Mouse (Mus musculus): Measurements from ENCODE around the gene Dhtkd1. TPM values are rescaled to one million over a fixed set of nuclear protein-coding genes. Genes with fewer than 3 reads are reported as not detected.

The Dhtkd1 gene
- 0.06 TPM in 1 of 2 replicates, not detected in the other for polyA plus RNA-seq (2012; ENCODE audit: low replicate concordance)

GRCm38 (mm10) chr2:5942416-5943032, at the start of gene Dhtkd1:
TSS of gene Dhtkd1 (minus strand) at chr2:5942792.

GRCm38 (mm10) chr2:5950766-5951595, 8.4 kb upstream of the Dhtkd1 start, which contains the start of gene Upf2:
TSS of gene Upf2 (plus strand) at chr2:5951469.

GRCm38 (mm10) chr2:5894843-5895570, 47.6 kb downstream of the Dhtkd1 start, which contains the start of gene Sec61a2:
TSS of gene Sec61a2 (minus strand) at chr2:5895432.

GRCm38 (mm10) chr2:5862834-5863233, 79.8 kb downstream of the Dhtkd1 start, which contains the start of gene Gm13199:
TSS of gene Gm13199 (minus strand) at chr2:5862934.

Other genes with a start within 250 kb of the Dhtkd1 start
- gene Camk1d, start 228.3 kb downstream of the Dhtkd1 start, polyA plus RNA-seq (2012; ENCODE audit: low replicate concordance) = 13.9 and 26.5 TPM in 2 replicates
- gene Nudt5, start 97.8 kb downstream of the Dhtkd1 start, polyA plus RNA-seq (2012; ENCODE audit: low replicate concordance) = 2.0 and 25.4 TPM in 2 replicates
- 38.1 and 47.4 TPM in 2 replicates for gene Cdc123, start 97.6 kb downstream of the Dhtkd1 start, polyA plus RNA-seq (2012; ENCODE audit: low replicate concordance)
- gene Gm13199, start 79.9 kb downstream of the Dhtkd1 start, polyA plus RNA-seq (2012; ENCODE audit: low replicate concordance) = not detected in 2 replicates
- 0.30 and 2.0 TPM in 2 replicates for gene Sec61a2, start 47.4 kb downstream of the Dhtkd1 start, polyA plus RNA-seq (2012; ENCODE audit: low replicate concordance)
- gene Upf2, start 8.7 kb upstream of the Dhtkd1 start, polyA plus RNA-seq (2012; ENCODE audit: low replicate concordance) = 0.92 and 2.4 TPM in 2 replicates
- gene Proser2, start 187.4 kb upstream of the Dhtkd1 start, polyA plus RNA-seq (2012; ENCODE audit: low replicate concordance) = 0.46 and 1.4 TPM in 2 replicates

Measured in leukemia stem cell, adult 10-12 weeks (primary cell).